Mouse (Mus musculus) urinary bladder, postnatal 10 days (tissue): ENCODE data around the gene Jun.

Experiments used
- DNase-seq: peaks from one replicate; pipeline ENCODE4 v3.0.0; 2022; ENCODE audit warnings: low spot score

Gene Jun

GRCm38 (mm10) chr4:95025847-95026600, 26.0 kb downstream of the Jun start:
- DNase-seq = no peak

- DNase-seq = no peak
These were observed 28.6 kb downstream of the Jun start for GRCm38 (mm10) chr4:95023350-95023953.

- no peak for DNase-seq
These were observed 30.1 kb downstream of the Jun start for GRCm38 (mm10) chr4:95021649-95022637.

- DNase-seq = no peak
These were observed 31.8 kb downstream of the Jun start for GRCm38 (mm10) chr4:95020201-95020600.

- no peak for DNase-seq
These were observed 33.8 kb downstream of the Jun start for GRCm38 (mm10) chr4:95018221-95018620.

GRCm38 (mm10) chr4:95012706-95013105, 39.3 kb downstream of the Jun start:
- DNase-seq = no peak

GRCm38 (mm10) chr4:95012256-95012655, 39.8 kb downstream of the Jun start:
- DNase-seq = no peak

- DNase-seq = peak; percentile 33
These were observed 43.6 kb downstream of the Jun start for GRCm38 (mm10) chr4:95008175-95009057.

- no peak for DNase-seq
These were observed 44.3 kb downstream of the Jun start for GRCm38 (mm10) chr4:95007759-95008158.

- no peak for DNase-seq
These were observed 46.7 kb downstream of the Jun start for GRCm38 (mm10) chr4:95005251-95005830.

- DNase-seq = no peak
These were observed 50.8 kb downstream of the Jun start for GRCm38 (mm10) chr4:95001043-95001775.

- no peak for DNase-seq
These were observed 51.9 kb downstream of the Jun start for GRCm38 (mm10) chr4:95000147-95000546.

- no peak for DNase-seq
These were observed 52.8 kb downstream of the Jun start for GRCm38 (mm10) chr4:94999249-94999648.
